Mouse (Mus musculus) urinary bladder, postnatal 25 days (tissue): Measurements from ENCODE around the gene Gm36079.
"Not testable (repeated sequence)": the region's sequence is repeated elsewhere in the genome, so short reads cannot be mapped to it uniquely, and the experiment has no call there.

Experiments
- DNase-seq: peaks from one replicate; pipeline ENCODE4 v3.0.0; 2022; ENCODE audit warnings: low spot score

The Gm36079 gene

GRCm38 (mm10) chr13:120015348-120016007 is 11.3 kb downstream of the Gm36079 start:
- DNase-seq = not testable (repeated sequence)

- DNase-seq = not testable (repeated sequence)
Measured at GRCm38 (mm10) chr13:120013962-120014361, 12.8 kb downstream of the Gm36079 start.

DNA sequence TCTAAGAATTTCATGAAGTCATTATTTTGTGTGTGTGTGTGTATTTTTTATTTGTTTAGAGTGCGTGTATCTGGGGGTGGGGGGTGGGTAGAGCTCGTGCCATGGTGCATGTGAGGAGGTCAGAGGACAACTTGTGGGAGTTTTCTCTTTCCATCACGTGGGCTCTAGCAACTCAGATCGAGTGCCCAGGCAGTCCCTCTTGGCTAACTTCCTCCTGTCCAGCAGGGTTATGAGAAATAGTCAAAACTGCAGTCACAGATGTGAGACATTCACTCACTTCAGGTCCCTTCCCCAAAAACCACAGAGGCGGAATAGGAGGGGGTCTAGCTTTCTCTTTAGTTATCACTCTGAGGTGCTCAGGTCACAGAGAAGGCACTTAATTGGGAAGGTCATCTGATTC is 13.3 kb downstream of the Gm36079 start:
- not testable (repeated sequence) for DNase-seq

GRCm38 (mm10) chr13:120010068-120010467 is 16.7 kb downstream of the Gm36079 start:
- DNase-seq = not testable (repeated sequence)

DNA sequence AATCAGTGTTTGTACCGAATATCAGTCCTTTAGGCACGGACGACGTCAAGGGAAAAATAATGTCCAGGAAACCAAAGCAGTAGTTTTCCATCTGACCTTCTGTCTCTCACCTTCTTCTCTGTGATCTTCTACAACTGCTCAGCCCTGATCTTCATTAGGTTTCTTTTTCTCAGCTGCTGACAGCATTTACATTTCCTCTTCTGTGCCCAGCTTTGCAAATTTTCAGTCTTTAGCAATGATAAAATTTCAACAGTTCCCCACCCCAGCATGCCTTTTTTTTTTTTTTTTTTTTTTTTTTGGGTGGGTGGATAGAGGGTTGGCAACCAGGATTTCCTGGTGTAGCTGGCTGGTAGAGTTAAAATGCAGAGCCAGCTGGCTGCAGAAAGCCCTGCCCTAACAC is 27.6 kb downstream of the Gm36079 start:
- DNase-seq = not testable (repeated sequence)

GRCm38 (mm10) chr13:119998442-119999086 is 28.2 kb downstream of the Gm36079 start:
- DNase-seq = not testable (repeated sequence)

- not testable (repeated sequence) for DNase-seq
Measured at GRCm38 (mm10) chr13:119991917-119992496, 34.8 kb downstream of the Gm36079 start.

GRCm38 (mm10) chr13:119991264-119991663 is 35.5 kb downstream of the Gm36079 start:
- not testable (repeated sequence) for DNase-seq
